Mouse (Mus musculus): ENCODE data around the gene Phactr2.

DNA sequence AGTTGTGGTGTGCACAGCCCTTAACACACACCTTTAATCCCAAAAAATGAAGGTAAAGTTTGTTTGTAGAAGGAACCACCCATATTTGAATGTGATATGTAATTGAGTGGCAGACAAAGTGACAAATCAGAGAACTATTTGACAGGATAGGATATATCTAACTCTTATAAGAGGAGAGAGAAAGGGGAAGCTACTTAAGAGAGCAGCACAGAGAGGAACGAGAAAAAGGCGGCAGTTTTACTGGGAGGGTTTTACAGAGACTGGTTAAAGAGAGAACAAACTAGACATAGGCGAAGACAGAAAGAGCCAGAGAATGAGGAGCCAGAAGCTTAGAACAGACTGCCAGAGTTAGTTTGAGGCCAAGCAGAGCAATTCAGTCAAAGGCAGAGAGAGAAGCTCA lies 273.4 kb downstream of the Phactr2 start:
- TF ChIP-seq CTCF (IDR thresholded peaks at IDR 0.05) (no peak), EP300 (IDR thresholded peaks at IDR 0.05) (no peak)

Measured in lung, postnatal 0 days (tissue).